Mouse (Mus musculus): ENCODE measurements at regions not wholly inside any gene's neighbourhood (a gene's known extent, or its start where the extent isn't known, plus 50 kb on each side); places are given as distances from the start of the nearest gene placed in this dataset.

- DNase-seq (ENCODE audit: low read depth, low spot score) = no peak
These were observed 375.8 kb downstream of the Gpd2 start for GRCm38 (mm10) chr2:57613243-57613642.

GRCm38 (mm10) chr2:57614587-57614991, 377.2 kb downstream of the Gpd2 start:
- DNase-seq (ENCODE audit: low read depth, low spot score) = no peak

DNA sequence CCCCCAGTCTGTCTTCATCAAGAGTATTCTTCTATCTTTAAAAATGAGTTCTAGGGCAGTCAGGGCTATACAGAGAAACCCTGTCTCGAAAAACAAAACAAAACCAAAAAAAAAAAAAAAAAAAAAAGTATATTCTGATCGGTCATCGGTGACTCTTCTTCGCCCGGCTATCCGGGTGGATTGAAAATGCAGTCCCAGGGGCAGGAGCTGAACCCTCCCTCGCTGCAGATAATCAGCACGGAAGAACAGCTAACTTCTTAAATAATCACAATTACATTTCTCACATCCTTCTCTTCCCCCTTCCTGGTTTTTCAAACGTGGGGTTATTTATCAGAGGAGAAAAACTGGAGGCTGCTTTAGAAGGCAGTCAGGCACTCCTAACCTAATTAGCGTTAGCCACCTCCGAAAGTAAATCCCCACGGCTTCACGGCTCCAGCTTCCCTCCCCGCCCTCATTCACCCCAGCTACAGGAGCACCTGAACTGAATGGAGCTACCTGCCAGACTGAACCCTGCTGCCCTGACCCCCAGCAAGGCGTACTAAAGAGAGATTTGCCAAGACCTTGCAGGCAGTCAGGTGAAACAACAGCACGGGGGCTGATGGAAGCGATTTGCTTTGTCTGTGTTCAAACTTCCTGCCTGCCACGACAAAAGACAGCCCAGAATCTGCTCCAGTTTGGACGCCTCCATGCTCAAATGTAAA, 379.2 kb downstream of the Gpd2 start:
- no peak for DNase-seq (ENCODE audit: low read depth, low spot score)

GRCm38 (mm10) chr2:57617258-57617657, 379.8 kb downstream of the Gpd2 start:
- no peak for DNase-seq (ENCODE audit: low read depth, low spot score)

GRCm38 (mm10) chr2:57644117-57644516, 353.6 kb upstream of the Galnt5 start:
- no peak for DNase-seq (ENCODE audit: low read depth, low spot score)

DNA sequence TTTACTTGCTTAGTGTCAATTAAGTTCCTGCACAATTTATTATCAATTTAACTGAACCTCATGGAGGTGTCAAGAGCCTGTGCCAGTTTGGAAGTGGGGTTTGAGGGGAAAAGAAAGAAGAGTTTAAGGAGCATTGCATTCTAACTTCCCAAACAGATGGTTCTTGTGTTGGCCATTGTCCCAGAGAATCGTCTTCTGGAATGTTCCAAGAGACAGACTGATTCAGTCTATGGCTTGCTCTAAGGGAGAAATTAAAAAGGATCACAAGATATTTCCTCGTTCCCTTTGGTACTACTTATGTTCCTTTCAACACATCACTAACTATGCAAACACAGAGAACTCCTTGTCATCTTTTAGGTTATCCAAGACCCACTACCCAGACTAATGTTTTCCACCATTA, 353.1 kb upstream of the Galnt5 start:
- DNase-seq (ENCODE audit: low read depth, low spot score) = no peak

- DNase-seq (ENCODE audit: low read depth, low spot score) = no peak
These were observed 348.7 kb upstream of the Galnt5 start for GRCm38 (mm10) chr2:57649002-57649401.

GRCm38 (mm10) chr2:57657409-57657808, 340.3 kb upstream of the Galnt5 start:
- DNase-seq (ENCODE audit: low read depth, low spot score) = no peak

- DNase-seq (ENCODE audit: low read depth, low spot score) = no peak
These were observed 335.8 kb upstream of the Galnt5 start for GRCm38 (mm10) chr2:57661838-57662237.

- DNase-seq (ENCODE audit: low read depth, low spot score) = no peak
These were observed 325.6 kb upstream of the Galnt5 start for GRCm38 (mm10) chr2:57672007-57672643.

DNA sequence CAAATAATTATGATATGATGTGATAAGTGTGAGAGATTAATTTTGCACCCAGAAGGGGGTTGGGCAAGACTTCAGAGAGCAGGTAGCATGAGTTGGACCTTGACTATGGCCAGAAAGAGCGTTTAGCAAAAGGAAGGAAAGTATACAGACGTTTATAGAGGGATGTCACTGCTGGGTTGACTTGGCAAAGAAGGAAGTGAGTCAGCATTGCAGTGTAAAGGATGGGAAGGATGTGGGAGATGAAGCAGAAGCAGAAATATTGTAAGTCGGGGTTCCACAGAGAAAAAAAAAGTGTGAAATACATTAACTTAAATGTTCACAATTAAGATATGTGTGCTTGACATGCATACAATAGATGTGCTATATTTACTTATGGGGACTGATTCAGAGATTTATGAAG, 307.8 kb upstream of the Galnt5 start:
- no peak for DNase-seq (ENCODE audit: low read depth, low spot score)

DNA sequence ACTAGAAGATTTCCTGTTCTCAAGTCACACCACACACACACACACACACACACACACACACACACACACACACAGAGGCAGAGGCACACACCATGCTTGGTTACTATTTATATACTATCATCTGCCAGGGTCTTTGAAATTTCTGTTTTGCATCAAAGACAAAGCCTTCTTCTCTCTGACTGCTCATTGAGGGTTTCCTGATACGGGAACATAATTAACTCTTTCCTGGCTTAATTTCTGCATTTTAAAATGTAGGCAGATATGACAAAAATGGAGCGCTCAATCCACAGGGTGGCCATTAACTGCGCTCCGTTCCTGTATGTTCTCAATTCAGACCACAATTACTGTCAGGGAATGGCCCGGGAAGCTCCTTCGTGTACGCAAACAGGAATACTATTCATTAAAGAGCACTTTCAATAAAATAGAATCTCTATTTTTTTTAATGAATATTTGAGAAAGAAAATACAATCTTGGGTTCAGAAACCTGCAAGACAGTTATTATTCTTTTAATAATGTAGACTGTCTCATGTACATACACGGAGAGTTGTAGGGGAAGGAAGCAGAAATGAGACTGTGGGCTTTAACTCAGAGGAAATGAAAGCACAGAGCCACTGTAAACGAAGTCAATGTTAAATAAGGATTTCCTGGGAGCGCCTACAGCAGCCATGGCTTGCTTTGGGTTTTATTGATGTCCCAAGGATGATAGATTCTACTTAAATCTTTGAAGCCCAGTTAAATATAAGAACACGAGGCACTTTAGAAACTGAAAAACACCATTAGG, 300.5 kb upstream of the Galnt5 start:
- DNase-seq (ENCODE audit: low read depth, low spot score) = no peak

DNA sequence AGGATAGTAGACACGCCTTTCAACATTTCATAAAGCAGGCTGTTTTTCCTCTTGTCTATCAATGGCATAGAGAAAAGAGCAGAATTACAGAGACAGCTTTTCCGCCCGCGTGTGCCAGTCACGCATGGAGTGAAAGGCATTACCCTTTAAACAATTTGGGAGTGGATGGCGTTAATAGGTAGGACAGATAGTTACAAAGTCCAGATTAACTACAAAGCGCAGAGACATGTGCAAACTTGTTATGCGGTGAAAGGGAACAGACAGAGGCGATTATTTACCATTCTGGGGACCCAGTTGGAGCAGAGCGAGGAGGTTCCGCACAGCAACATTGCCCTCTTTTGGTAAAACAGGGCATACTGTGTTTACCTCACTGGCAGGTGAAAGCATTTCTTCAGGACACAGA, 299.0 kb upstream of the Galnt5 start:
- no peak for DNase-seq (ENCODE audit: low read depth, low spot score)

DNA sequence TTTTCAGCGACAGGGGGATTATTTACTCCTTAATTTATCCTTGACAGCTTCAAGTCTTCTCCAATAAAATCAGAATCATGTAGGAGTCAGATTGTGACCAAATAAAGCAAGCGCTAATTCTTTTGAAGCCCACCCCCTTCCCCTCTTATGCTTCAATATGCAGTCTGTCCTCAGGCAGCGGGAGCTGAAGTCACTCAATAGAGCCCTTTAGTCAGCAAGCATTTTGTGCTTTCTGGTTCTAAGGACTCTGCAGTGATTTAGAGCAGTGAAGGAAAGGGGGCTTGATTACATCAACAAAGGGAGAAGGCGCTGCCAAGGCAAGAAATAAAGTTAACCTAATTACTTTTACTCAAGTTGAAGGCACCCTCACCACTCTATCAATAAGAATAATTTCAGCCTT, 298.5 kb upstream of the Galnt5 start:
- DNase-seq (ENCODE audit: low read depth, low spot score) = no peak

DNA sequence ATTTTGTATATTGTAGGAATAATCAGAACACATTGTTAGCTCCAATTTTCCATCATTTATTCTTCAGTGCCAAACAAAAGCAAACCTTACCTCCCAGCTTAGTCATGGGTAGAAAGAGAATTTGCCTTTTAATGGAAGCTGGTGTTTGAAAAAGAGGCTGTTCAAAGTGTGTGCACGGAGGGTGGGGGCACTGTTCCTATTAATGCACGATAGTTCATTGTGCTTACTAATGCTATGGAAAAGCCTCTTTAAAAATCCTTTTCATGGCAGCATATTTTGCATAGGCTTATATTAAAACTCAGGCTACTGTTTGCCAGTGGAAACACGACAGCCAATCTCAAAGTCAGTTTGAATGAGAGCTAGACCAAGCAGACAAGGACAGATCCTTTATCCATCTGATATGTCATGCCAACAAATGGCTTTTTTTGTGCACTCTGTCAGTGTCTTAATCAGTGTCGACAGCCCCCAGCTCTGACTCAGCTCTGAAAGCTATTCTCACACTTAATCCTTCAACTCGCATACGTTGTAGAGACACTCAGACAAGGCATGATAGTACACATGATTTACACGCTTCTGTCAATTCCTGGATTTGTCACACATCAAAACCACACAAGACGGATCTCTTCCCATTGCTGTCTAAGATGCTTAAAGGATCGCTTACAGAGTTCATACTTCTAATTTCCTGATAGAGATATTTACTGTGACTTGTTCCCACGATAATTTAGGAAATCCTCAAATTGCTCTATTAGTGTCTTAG, 280.8 kb upstream of the Galnt5 start:
- DNase-seq (ENCODE audit: low read depth, low spot score) = no peak
